Mouse (Mus musculus): ENCODE data around the gene S100pbp. TPM values are rescaled to one million over a fixed set of nuclear protein-coding genes. Genes with fewer than 3 reads are reported as not detected.

Gene S100pbp
- 10 to 100 TPM; 36.8 to 37.0 TPM for total RNA-seq (2021)
- long read RNA-seq, partial matches to known transcripts, result 1 of 4 reads
- long read RNA-seq, other reads (novel, unspliced or antisense), result 3 of 4 reads

GRCm38 (mm10) chr4:129189542-129190519 lies at the start of gene S100pbp, which contains the start of gene Yars:
Gene S100pbp (minus strand): TSS chr4:129189727.
Gene Yars (plus strand): TSS chr4:129189760.
- peak; percentile 95 to 97 for DNase-seq (ENCODE audit: low spot score in 2 of 2)

- peak; percentile 69 to 84 for DNase-seq (ENCODE audit: low spot score in 2 of 2)
Measured at GRCm38 (mm10) chr4:129239075-129239474, 49.5 kb upstream of the S100pbp start.

GRCm38 (mm10) chr4:129238579-129239016 lies 49.1 kb upstream of the S100pbp start:
- no peak for DNase-seq (ENCODE audit: low spot score in 2 of 2)

GRCm38 (mm10) chr4:129237843-129238441 lies 48.4 kb upstream of the S100pbp start:
- DNase-seq (ENCODE audit: low spot score in 2 of 2), result peak in 1 of 2 experiments; percentile 42

- DNase-seq (ENCODE audit: low spot score in 2 of 2), result no peak
Measured at GRCm38 (mm10) chr4:129236236-129236813, 46.8 kb upstream of the S100pbp start.

GRCm38 (mm10) chr4:129235147-129235546 lies 45.6 kb upstream of the S100pbp start:
- DNase-seq (ENCODE audit: low spot score in 2 of 2), result no peak

GRCm38 (mm10) chr4:129234488-129234887 lies 45.0 kb upstream of the S100pbp start:
- no peak for DNase-seq (ENCODE audit: low spot score in 2 of 2)

- no peak for DNase-seq (ENCODE audit: low spot score in 2 of 2)
Measured at GRCm38 (mm10) chr4:129232561-129233360, 43.2 kb upstream of the S100pbp start.

GRCm38 (mm10) chr4:129231594-129232450 lies 42.3 kb upstream of the S100pbp start:
- no peak for DNase-seq (ENCODE audit: low spot score in 2 of 2)

- DNase-seq (ENCODE audit: low spot score in 2 of 2), result no peak
Measured at GRCm38 (mm10) chr4:129230926-129231325, 41.4 kb upstream of the S100pbp start.

GRCm38 (mm10) chr4:129227985-129228381 lies 38.5 kb upstream of the S100pbp start:
- DNase-seq (ENCODE audit: low spot score in 2 of 2), result no peak

GRCm38 (mm10) chr4:129227170-129227984 lies 37.9 kb upstream of the S100pbp start:
- DNase-seq (ENCODE audit: low spot score in 2 of 2), result no peak

- no peak for DNase-seq (ENCODE audit: low spot score in 2 of 2)
Measured at GRCm38 (mm10) chr4:129226441-129226963, 37.0 kb upstream of the S100pbp start.

GRCm38 (mm10) chr4:129225315-129225714 lies 35.8 kb upstream of the S100pbp start:
- no peak for DNase-seq (ENCODE audit: low spot score in 2 of 2)

GRCm38 (mm10) chr4:129223421-129224281 lies 34.1 kb upstream of the S100pbp start:
- DNase-seq (ENCODE audit: low spot score in 2 of 2), result peak in 1 of 2 experiments; percentile 41

GRCm38 (mm10) chr4:129222019-129222925 lies 32.7 kb upstream of the S100pbp start:
- no peak for DNase-seq (ENCODE audit: low spot score in 2 of 2)

Measured in layer of hippocampus, postnatal 10 days (tissue).